ENCODE assay signal across 22 mouse cellular contexts in the genomic region with DNA sequence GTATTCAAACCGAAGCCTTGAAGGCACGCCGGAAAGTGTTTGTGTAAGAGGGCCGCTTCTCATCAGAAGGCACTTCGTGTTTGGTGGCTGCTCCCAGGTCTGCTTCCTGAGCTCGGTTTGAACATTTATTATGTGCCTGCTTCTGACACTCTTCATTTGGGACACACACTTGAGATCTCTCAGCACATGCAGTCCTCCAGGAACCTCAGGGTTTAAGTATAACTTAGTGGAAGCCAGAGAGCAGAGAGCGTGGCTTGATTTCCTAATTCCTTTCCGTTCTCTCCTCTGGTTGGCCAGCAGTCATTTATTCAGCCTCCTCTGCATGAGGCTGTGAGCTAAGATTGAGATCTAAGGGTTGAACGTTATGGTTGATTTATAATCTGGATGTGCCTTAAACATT.
DNase-seq lines count a peak whose midpoint lies in the region; ATAC-seq lines count a peak whose summit lies in the region.
"Had no signal": no experiment of that assay in that cellular context is flagged by ENCODE, and none has a peak within 500 bp of the region (broad histone marks: within the 10 kb centered on the region; RNA-seq: fewer than 3 reads in every experiment).

No protein-coding gene starts in this region.

- no peak overlapping the region for H3K4me2 ChIP-seq in midbrain, embryonic 14.5 days (ENCODE audit: low read length)
- H3K4me2 ChIP-seq in midbrain, embryonic 11.5 days: no peak overlapping the region
- H3K4me2 ChIP-seq: forebrain, embryonic 15.5 days; heart, embryonic 13.5 days; liver, embryonic 15.5 days; stomach, embryonic 15.5 days had no signal

- H3K4me1 ChIP-seq in midbrain, embryonic 14.5 days (ENCODE audit: control insufficient read depth, insufficient read depth, low read length): no peaks in the 10 kb centered on the region
- H3K4me1 ChIP-seq in midbrain, embryonic 11.5 days (ENCODE audit: control insufficient read depth, insufficient read depth, low read length): no peaks in the 10 kb centered on the region
- H3K4me1 ChIP-seq: forebrain, embryonic 15.5 days; liver, embryonic 15.5 days had no signal

- DNase-seq in kidney, adult 11 months: peak; percentile 21
- DNase-seq in kidney, adult 18-20 months: no peak
- DNase-seq in midbrain, embryonic 14.5 days: peak; percentile 12
- no peak for DNase-seq in midbrain, embryonic 11.5 days (ENCODE audit: low spot score, missing footprints)
- peak; percentile 27 for DNase-seq in kidney, postnatal 14 days
- DNase-seq in lung, postnatal 36 days: peak; percentile 59
- DNase-seq in adrenal gland, postnatal 4 days (ENCODE audit: low spot score in 2 of 2): no peak
- DNase-seq: adrenal gland, postnatal 10 days; B cell, adult 2 months; cerebellum, adult 18-20 months; cerebellum, postnatal 36 days; heart, postnatal 4 days; layer of hippocampus, adult 9-11 months; thymus, adult 2 months had no signal

- no peak for ATAC-seq in midbrain, embryonic 14.5 days (ENCODE audit: low FRiP score, low TSS enrichment)
- no peak for ATAC-seq in midbrain, embryonic 11.5 days (ENCODE audit: low FRiP score)
- ATAC-seq: forebrain, embryonic 15.5 days; intestine, embryonic 16.5 days had no signal

- no peaks in the 10 kb centered on the region for H3K36me3 ChIP-seq in midbrain, embryonic 14.5 days (ENCODE audit: control insufficient read depth, insufficient read depth, low read length)
- no peaks in the 10 kb centered on the region for H3K36me3 ChIP-seq in midbrain, embryonic 11.5 days (ENCODE audit: control insufficient read depth, insufficient read depth, low read length)
- H3K36me3 ChIP-seq: embryonic facial prominence, embryonic 10.5 days; forebrain, embryonic 15.5 days; heart, embryonic 13.5 days; liver, embryonic 15.5 days; stomach, embryonic 15.5 days had no signal

- no peaks in the 10 kb centered on the region for H3K27me3 ChIP-seq in midbrain, embryonic 14.5 days (ENCODE audit: control insufficient read depth, insufficient read depth, low read length)
- H3K27me3 ChIP-seq in midbrain, embryonic 11.5 days (ENCODE audit: control insufficient read depth, insufficient read depth, low read length): no peaks in the 10 kb centered on the region
- H3K27me3 ChIP-seq: forebrain, embryonic 15.5 days; heart, embryonic 13.5 days; liver, embryonic 15.5 days; stomach, embryonic 15.5 days had no signal

- no peak overlapping the region for H3K9ac ChIP-seq in midbrain, embryonic 14.5 days (replicated peaks; ENCODE audit: low read length)
- H3K9ac ChIP-seq in midbrain, embryonic 11.5 days (ENCODE audit: low read length): no peak overlapping the region
- H3K9ac ChIP-seq: forebrain, embryonic 15.5 days; heart, embryonic 13.5 days; liver, embryonic 15.5 days; stomach, embryonic 15.5 days had no signal

- H3K27ac ChIP-seq in midbrain, embryonic 14.5 days (replicated peaks; ENCODE audit: low read depth, low read length): no peak overlapping the region
- H3K27ac ChIP-seq in midbrain, embryonic 11.5 days (ENCODE audit: low read depth, low read length): no peak overlapping the region
- H3K27ac ChIP-seq: forebrain, embryonic 15.5 days; heart, embryonic 13.5 days; liver, embryonic 15.5 days; stomach, embryonic 15.5 days had no signal

- WGBS in midbrain, embryonic 14.5 days: 74% methylated on average over 9 of the region's 9 CpGs
- 86% methylated on average over 9 of the region's 9 CpGs for WGBS in midbrain, embryonic 11.5 days

- H3K4me3 ChIP-seq in midbrain, embryonic 14.5 days (replicated peaks; ENCODE audit: low read depth, low read length): no peak overlapping the region
- no peak overlapping the region for H3K4me3 ChIP-seq in midbrain, embryonic 11.5 days (ENCODE audit: low read depth, low read length)
- H3K4me3 ChIP-seq: embryonic facial prominence, embryonic 10.5 days; erythroblast, embryonic 14.5 days; forebrain, embryonic 15.5 days; heart, embryonic 13.5 days; liver, embryonic 15.5 days; myocyte; stomach, embryonic 15.5 days had no signal

- no peaks in the 10 kb centered on the region for H3K9me3 ChIP-seq in midbrain, embryonic 14.5 days (ENCODE audit: control insufficient read depth, low read length)
- H3K9me3 ChIP-seq in midbrain, embryonic 11.5 days (ENCODE audit: control insufficient read depth, low read length): no peaks in the 10 kb centered on the region
- H3K9me3 ChIP-seq: embryonic facial prominence, embryonic 10.5 days; forebrain, embryonic 15.5 days; heart, embryonic 13.5 days; liver, embryonic 15.5 days; stomach, embryonic 15.5 days had no signal

Comparison
In these comparisons a context has a peak if more than half of its experiments do, and no peak if none do; other contexts are left out.
1. DNase-seq: peak in kidney, adult 11 months (single experiment), midbrain, embryonic 14.5 days (single experiment), kidney, postnatal 14 days (single experiment) and lung, postnatal 36 days (single experiment); none in kidney, adult 18-20 months (single experiment), midbrain, embryonic 11.5 days (single experiment) and adrenal gland, postnatal 4 days (0 of 2).